Mouse (Mus musculus) midbrain, embryonic 13.5 days (tissue): ENCODE measurements around the gene Cd3eap. TPM values are rescaled to one million over a fixed set of nuclear protein-coding genes. Genes with fewer than 3 reads are reported as not detected.
A peak's percentile ranks its signal among the peaks of the same experiment; 100 is the strongest.

Experiments used
- ATAC-seq: fragments of 200-750 bp; cut with Nextera tagmentation; 2 replicates; pipeline ENCODE4 v1.8.0; 2017; ENCODE audit warnings: mild to moderate bottlenecking, moderate TSS enrichment, moderate library complexity
- H3K27ac ChIP-seq: fragments of 300-500 bp; sonication (generic); 2 replicates; pipeline ENCODE4 v1.5.1; 2015; ENCODE audit warnings: inconsistent platforms, mild to moderate bottlenecking, moderate library complexity
- H3K27me3 ChIP-seq: fragments of 300-500 bp; sonication (generic); 2 replicates; pipeline ENCODE4 v1.6.1; 2015; ENCODE audit warnings: mild to moderate bottlenecking, inconsistent platforms
- H3K36me3 ChIP-seq: fragments of 300-500 bp; sonication (generic); 2 replicates; pipeline ENCODE4 v1.6.1; 2015; ENCODE audit warnings: mild to moderate bottlenecking, inconsistent platforms
- H3K4me1 ChIP-seq: fragments of 300-500 bp; sonication (generic); replicated peaks from 2 replicates; pipeline ENCODE4 v1.6.1; 2015; ENCODE audit warnings: inconsistent platforms
- H3K4me2 ChIP-seq: fragments of 300-500 bp; sonication (generic); replicated peaks from 2 replicates; pipeline ENCODE4 v1.6.1; 2015; ENCODE audit warnings: moderate library complexity, mild to moderate bottlenecking, inconsistent platforms
- H3K4me3 ChIP-seq: fragments of 300-500 bp; sonication (generic); replicated peaks from 2 replicates; pipeline ENCODE4 v1.5.1; 2015; ENCODE audit warnings: mild to moderate bottlenecking, inconsistent platforms
- H3K9ac ChIP-seq: fragments of 300-500 bp; sonication (generic); replicated peaks from 2 replicates; pipeline ENCODE4 v1.6.1; 2015; ENCODE audit warnings: mild to moderate bottlenecking, inconsistent platforms
- H3K9me3 ChIP-seq: fragments of 300-500 bp; sonication (generic); 2 replicates; pipeline ENCODE4 v1.6.1; 2016; ENCODE audit warnings: mild to moderate bottlenecking, inconsistent platforms
- WGBS: fragments of 180-500 bp; shearing (Covaris S2); methylation state at CpG from one replicate; pipeline ENCODE4 v1.1.7; 2015; 5-methylcytosine and 5-hydroxymethylcytosine counted together
- microRNA counts: library from miRNA; unstranded; fragments of <30 nt; microRNA quantifications from one replicate; lab custom pipeline; 2016
- microRNA-seq: library from miRNA; unstranded; fragments of <30 nt; microRNA quantifications from one replicate; pipeline ENCODE4, GENCODE M21; 2016
- polyA plus RNA-seq: library from polyadenylated mRNA; unstranded; fragments of >200 nt; fragmentation: Nextera tagmentation; extraction: Ambion mirVana; gene quantifications from 2 replicates; pipeline ENCODE4 v1.2.1, GENCODE M21; 2015

The Cd3eap gene
- polyA plus RNA-seq, 1 experiment from 2014 or later: 20.4 TPM

GRCm38 (mm10) chr7:19314033-19314432 lies 45.2 kb downstream of the Cd3eap start:
- H3K4me2 ChIP-seq: no peak overlapping the region
- ATAC-seq: no peak

GRCm38 (mm10) chr7:19311991-19312390 lies 47.3 kb downstream of the Cd3eap start:
- H3K36me3 ChIP-seq: no peaks in the 10 kb centered on the region
- H3K4me1 ChIP-seq: peaks cover 23% of the 10 kb centered on the region
- ATAC-seq: no peak
- no peak overlapping the region for H3K4me3 ChIP-seq
- WGBS: 29% methylated on average over 4 of the region's 4 CpGs
- no peak overlapping the region for H3K4me2 ChIP-seq
- peaks cover 42% of the 10 kb centered on the region for H3K27me3 ChIP-seq
- no peaks in the 10 kb centered on the region for H3K9me3 ChIP-seq
- no peak overlapping the region for H3K9ac ChIP-seq
- H3K27ac ChIP-seq: no peak overlapping the region

More at GRCm38 (mm10) chr7:19314033-19314432, 45.2 kb downstream of the Cd3eap start:
- peaks cover 49% of the 10 kb centered on the region for H3K27me3 ChIP-seq
- no peak overlapping the region for H3K4me3 ChIP-seq
- 51% methylated on average over 5 of the region's 5 CpGs for WGBS
- H3K36me3 ChIP-seq: no peaks in the 10 kb centered on the region
- H3K9ac ChIP-seq: no peak overlapping the region
- no peaks in the 10 kb centered on the region for H3K9me3 ChIP-seq
- peaks cover 12% of the 10 kb centered on the region for H3K4me1 ChIP-seq
- no peak overlapping the region for H3K27ac ChIP-seq

- Histone ChIP-seq H3K4me2 (peak within 1 kb of the TSS; percentile 81), H3K9me3 (no peaks in the 10 kb centered on the region), H3K27me3 (peaks cover 61% of the 10 kb centered on the region), H3K4me1 (peaks cover 25% of the 10 kb centered on the region), H3K9ac (peak within 1 kb of the TSS; percentile 60), H3K27ac (peak within 1 kb of the TSS; percentile 20; the same call in 1 of the 2 replicates), H3K36me3 (no peaks in the 10 kb centered on the region), H3K4me3 (peak within 1 kb of the TSS; percentile 49)
- under 1% methylated on average over 49 of the region's 49 CpGs for WGBS
- peak; percentile 88 for ATAC-seq
These were observed 49.2 kb downstream of the Cd3eap start, which contains the start of gene Fosb for GRCm38 (mm10) chr7:19309884-19310641. TSS of gene Fosb (minus strand) at chr7:19310051.

- H3K4me3 ChIP-seq: peak overlapping the region; percentile 49
- peak overlapping the region; percentile 60 for H3K9ac ChIP-seq
- peak overlapping the region; percentile 81 for H3K4me2 ChIP-seq
- H3K27ac ChIP-seq: no peak overlapping the region
- WGBS: 2% methylated on average over 48 of the region's 48 CpGs
- H3K27me3 ChIP-seq: peaks cover 65% of the 10 kb centered on the region
- H3K36me3 ChIP-seq: no peaks in the 10 kb centered on the region
- no peak for ATAC-seq
- H3K9me3 ChIP-seq: no peaks in the 10 kb centered on the region
- peaks cover 32% of the 10 kb centered on the region for H3K4me1 ChIP-seq
These were observed 49.9 kb downstream of the Cd3eap start for GRCm38 (mm10) chr7:19309278-19309883.

GRCm38 (mm10) chr7:19308454-19309277 lies 50.6 kb downstream of the Cd3eap start:
- Histone ChIP-seq H3K36me3 (no peaks in the 10 kb centered on the region), H3K4me2 (peak overlapping the region; percentile 81), H3K4me1 (peaks cover 39% of the 10 kb centered on the region), H3K9me3 (no peaks in the 10 kb centered on the region), H3K9ac (peak overlapping the region; percentile 60), H3K4me3 (peak overlapping the region; percentile 49), H3K27me3 (peaks cover 66% of the 10 kb centered on the region), H3K27ac (peak overlapping the region; percentile 49)
- WGBS: under 1% methylated on average over 58 of the region's 58 CpGs
- peak; percentile 82 for ATAC-seq

GRCm38 (mm10) chr7:19307739-19308453 lies 51.4 kb downstream of the Cd3eap start:
- ATAC-seq: peak; percentile 65
- WGBS: under 1% methylated on average over 17 of the region's 18 CpGs
- peaks cover 68% of the 10 kb centered on the region for H3K27me3 ChIP-seq
- H3K9ac ChIP-seq: peak overlapping the region; percentile 36
- H3K4me3 ChIP-seq: peak overlapping the region; percentile 49
- H3K4me1 ChIP-seq: peaks cover 43% of the 10 kb centered on the region
- peak overlapping the region; percentile 49; the same call in 1 of the 2 replicates for H3K27ac ChIP-seq
- no peaks in the 10 kb centered on the region for H3K9me3 ChIP-seq
- H3K4me2 ChIP-seq: peak overlapping the region; percentile 81
- no peaks in the 10 kb centered on the region for H3K36me3 ChIP-seq

- no peak overlapping the region for H3K27ac ChIP-seq
- no peak overlapping the region; the same call in 1 of the 2 replicates for H3K9ac ChIP-seq
- H3K36me3 ChIP-seq: no peaks in the 10 kb centered on the region
- WGBS: 73% methylated on average over 23 of the region's 25 CpGs
- peaks cover 70% of the 10 kb centered on the region for H3K27me3 ChIP-seq
- peak overlapping the region; percentile 49; the same call in 1 of the 2 replicates for H3K4me3 ChIP-seq
- H3K4me2 ChIP-seq: peak overlapping the region; percentile 81; the same call in 1 of the 2 replicates
- peaks cover 47% of the 10 kb centered on the region for H3K4me1 ChIP-seq
- ATAC-seq: no peak
- no peaks in the 10 kb centered on the region for H3K9me3 ChIP-seq
These were observed 52.2 kb downstream of the Cd3eap start for GRCm38 (mm10) chr7:19306819-19307738.

MicroRNAs within 50 kb of the gene (microRNA counts, 519-probe panel; counts per million panel counts)
- microRNA mmu-miR-343 (lab: Ali Mortazavi, UCI): 110 counts per million, percentile 56 among the panel's probes with 10 or more counts

Small RNA genes within 50 kb of the gene (microRNA-seq; reads per million reads assigned to microRNA genes)
- not detected for gene Mir343

Other genes starting within 250 kb of the Cd3eap start
- 1.6 and 1.9 TPM in 2 replicates for gene Gm4969, start 241.1 kb downstream of the Cd3eap start, polyA plus RNA-seq
- 19.6 and 20.6 TPM in 2 replicates for gene Fbxo46, start 239.6 kb downstream of the Cd3eap start, polyA plus RNA-seq
- 22.5 and 23.9 TPM in 2 replicates for gene Qpctl, start 210.2 kb downstream of the Cd3eap start, polyA plus RNA-seq
- 124 and 126 TPM in 2 replicates for gene Snrpd2, start 209.8 kb downstream of the Cd3eap start, polyA plus RNA-seq
- gene Gipr, start 193.4 kb downstream of the Cd3eap start, polyA plus RNA-seq: 2.6 and 3.4 TPM in 2 replicates
- gene Eml2, start 183.1 kb downstream of the Cd3eap start, polyA plus RNA-seq: 6.3 and 10.0 TPM in 2 replicates
- gene Gpr4, start 146.9 kb downstream of the Cd3eap start, polyA plus RNA-seq: 1.8 and 1.9 TPM in 2 replicates
- 39.4 and 40.5 TPM in 2 replicates for gene Opa3, start 131.1 kb downstream of the Cd3eap start, polyA plus RNA-seq
- 28.6 and 38.0 TPM in 2 replicates for gene Vasp, start 87.7 kb downstream of the Cd3eap start, polyA plus RNA-seq
- 0.34 and 0.88 TPM in 2 replicates for gene Ppm1n, start 79.4 kb downstream of the Cd3eap start, polyA plus RNA-seq
- gene Rtn2, start 76.9 kb downstream of the Cd3eap start, polyA plus RNA-seq: 97.4 and 102 TPM in 2 replicates
- gene Fosb, start 49.4 kb downstream of the Cd3eap start, polyA plus RNA-seq: not detected in 2 replicates
- 84.1 and 91.9 TPM in 2 replicates for gene Ercc1, start 14.7 kb downstream of the Cd3eap start, polyA plus RNA-seq
- gene Ppp1r13l, start 266 bp upstream of the Cd3eap start, polyA plus RNA-seq: 1.2 and 2.3 TPM in 2 replicates
- gene Ercc2, start 22.5 kb upstream of the Cd3eap start, polyA plus RNA-seq: 27.6 and 28.9 TPM in 2 replicates
- 1.1 and 1.2 TPM in 2 replicates for gene Klc3, start 44.6 kb upstream of the Cd3eap start, polyA plus RNA-seq
- gene Ckm, start 45.3 kb upstream of the Cd3eap start, polyA plus RNA-seq: 0.07 TPM in 1 of 2 replicates, not detected in the other
- gene Mark4, start 99.3 kb upstream of the Cd3eap start, polyA plus RNA-seq: 13.9 and 16.3 TPM in 2 replicates
- gene Exoc3l2, start 103.8 kb upstream of the Cd3eap start, polyA plus RNA-seq: 0.24 and 0.32 TPM in 2 replicates
- gene Bloc1s3, start 148.9 kb upstream of the Cd3eap start, polyA plus RNA-seq: 2.9 and 4.5 TPM in 2 replicates
- 36.6 and 43.3 TPM in 2 replicates for gene Trappc6a, start 148.9 kb upstream of the Cd3eap start, polyA plus RNA-seq
- 0.08 and 0.11 TPM in 2 replicates for gene Nkpd1, start 158.4 kb upstream of the Cd3eap start, polyA plus RNA-seq
- 25.7 and 37.0 TPM in 2 replicates for gene Ppp1r37, start 203.6 kb upstream of the Cd3eap start, polyA plus RNA-seq
- 0.26 and 0.31 TPM in 2 replicates for gene Zfp296, start 217.8 kb upstream of the Cd3eap start, polyA plus RNA-seq
- 134 and 138 TPM in 2 replicates for gene Gemin7, start 218.1 kb upstream of the Cd3eap start, polyA plus RNA-seq
- 54.0 and 65.0 TPM in 2 replicates for gene Clasrp, start 245.0 kb upstream of the Cd3eap start, polyA plus RNA-seq